23 mouse cellular contexts compared by ENCODE assay signal in the genomic region with DNA sequence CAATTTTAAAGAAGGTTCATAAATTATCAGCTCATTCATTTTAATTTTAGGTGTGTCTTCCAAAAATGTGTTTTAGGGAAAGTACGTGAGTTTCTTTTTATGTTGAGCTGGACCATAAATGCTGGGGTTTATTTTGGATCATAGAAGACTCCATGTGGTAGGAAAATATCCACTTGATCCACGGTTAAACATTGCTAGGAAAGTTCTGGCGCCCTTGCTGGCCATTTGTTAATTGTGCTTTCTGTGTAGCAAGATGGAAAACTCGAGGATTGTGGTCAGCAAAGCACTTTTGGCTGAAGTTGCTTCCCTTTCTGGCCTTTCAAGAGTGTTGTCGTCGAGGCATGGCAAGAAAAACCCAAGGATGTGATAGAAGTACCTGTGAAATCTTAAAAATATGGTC.
DNase-seq lines count a peak whose midpoint lies in the region; ATAC-seq and TF ChIP-seq lines count a peak whose summit lies in the region.
"Had no signal": no experiment of that assay in that cellular context is flagged by ENCODE, and none has a peak within 500 bp of the region (broad histone marks: within the 10 kb centered on the region; RNA-seq: fewer than 3 reads in every experiment).

No protein-coding gene starts in this region.

- no peak overlapping the region for H3K9ac ChIP-seq in kidney, embryonic 14.5 days (ENCODE audit: low read depth, low read length)
- no peak overlapping the region for H3K9ac ChIP-seq in midbrain, embryonic 11.5 days (ENCODE audit: low read length)
- no peak overlapping the region for H3K9ac ChIP-seq in midbrain, embryonic 15.5 days
- no peak overlapping the region for H3K9ac ChIP-seq in limb, embryonic 15.5 days
- H3K9ac ChIP-seq: embryonic facial prominence, embryonic 13.5 days; embryonic facial prominence, embryonic 15.5 days; forebrain, embryonic 13.5 days; forebrain, embryonic 15.5 days; forebrain, postnatal 0 days had no signal

- H3K4me3 ChIP-seq in kidney, adult 2 months (ENCODE audit: insufficient read depth, low read depth, low read length) = no peak overlapping the region
- no peak overlapping the region for H3K4me3 ChIP-seq in kidney, embryonic 14.5 days (ENCODE audit: low read length)
- H3K4me3 ChIP-seq in midbrain, embryonic 11.5 days (ENCODE audit: low read depth, low read length) = no peak overlapping the region
- H3K4me3 ChIP-seq in midbrain, embryonic 15.5 days = no peak overlapping the region
- no peak overlapping the region for H3K4me3 ChIP-seq in limb, embryonic 15.5 days
- H3K4me3 ChIP-seq: embryonic facial prominence, embryonic 13.5 days; embryonic facial prominence, embryonic 15.5 days; erythroblast, embryonic 14.5 days; forebrain, embryonic 13.5 days; forebrain, embryonic 15.5 days had no signal

- TF ChIP-seq POLR2A in kidney, adult 2 months (IDR thresholded peaks at IDR 0.05; ENCODE audit: low read depth, low read length) = no peak

- peaks cover 3% of the 10 kb centered on the region; the same call in 1 of the 2 replicates for H3K4me1 ChIP-seq in kidney, adult 2 months (ENCODE audit: control insufficient read depth, insufficient read depth, low read length)
- H3K4me1 ChIP-seq in kidney, embryonic 14.5 days (ENCODE audit: control insufficient read depth, insufficient read depth, low read length) = no peaks in the 10 kb centered on the region
- no peaks in the 10 kb centered on the region; the same call in 1 of the 2 replicates for H3K4me1 ChIP-seq in midbrain, embryonic 11.5 days (ENCODE audit: control insufficient read depth, insufficient read depth, low read length)
- peaks cover 3% of the 10 kb centered on the region; the same call in 1 of the 2 replicates for H3K4me1 ChIP-seq in midbrain, embryonic 15.5 days
- H3K4me1 ChIP-seq in limb, embryonic 15.5 days = peaks cover 20% of the 10 kb centered on the region; the same call in 1 of the 2 replicates

- no peak for TF ChIP-seq CTCF in kidney, adult 2 months (conservative IDR thresholded peaks at IDR 0.05; ENCODE audit: insufficient read depth, insufficient read length, low read depth, low read length)

- no peaks in the 10 kb centered on the region for H3K9me3 ChIP-seq in kidney, embryonic 14.5 days (ENCODE audit: control insufficient read depth, low read length)
- H3K9me3 ChIP-seq in midbrain, embryonic 11.5 days (ENCODE audit: control insufficient read depth, low read length) = no peaks in the 10 kb centered on the region
- no peaks in the 10 kb centered on the region for H3K9me3 ChIP-seq in midbrain, embryonic 15.5 days
- no peaks in the 10 kb centered on the region for H3K9me3 ChIP-seq in limb, embryonic 15.5 days
- H3K9me3 ChIP-seq: embryonic facial prominence, embryonic 13.5 days; embryonic facial prominence, embryonic 15.5 days; forebrain, embryonic 13.5 days; forebrain, embryonic 15.5 days had no signal

- no peaks in the 10 kb centered on the region for H3K27me3 ChIP-seq in kidney, adult 2 months (replicated peaks; ENCODE audit: control insufficient read depth, insufficient read depth, low read length)
- no peaks in the 10 kb centered on the region for H3K27me3 ChIP-seq in kidney, embryonic 14.5 days (ENCODE audit: control insufficient read depth, insufficient read depth, low read length)
- no peaks in the 10 kb centered on the region for H3K27me3 ChIP-seq in midbrain, embryonic 11.5 days (ENCODE audit: control insufficient read depth, insufficient read depth, low read length)
- no peaks in the 10 kb centered on the region for H3K27me3 ChIP-seq in midbrain, embryonic 15.5 days (replicated peaks)
- H3K27me3 ChIP-seq in limb, embryonic 15.5 days = no peaks in the 10 kb centered on the region
- H3K27me3 ChIP-seq: embryonic facial prominence, embryonic 13.5 days; embryonic facial prominence, embryonic 15.5 days; forebrain, embryonic 13.5 days; forebrain, embryonic 15.5 days had no signal

- 59% methylated on average over 6 of the region's 6 CpGs for WGBS in kidney, adult 2 months
- 77% methylated on average over 6 of the region's 6 CpGs for WGBS in kidney, embryonic 14.5 days
- 86% methylated on average over 6 of the region's 6 CpGs for WGBS in midbrain, embryonic 11.5 days
- WGBS in midbrain, embryonic 15.5 days = 79% methylated on average over 6 of the region's 6 CpGs
- 48% methylated on average over 6 of the region's 6 CpGs for WGBS in limb, embryonic 15.5 days

- DNase-seq in kidney, adult 2 months = peak; percentile 64
- DNase-seq in kidney, postnatal 4 days = no peak
- peak; percentile 29 to 47 for DNase-seq in kidney, postnatal 36 days
- peak; percentile 61 for DNase-seq in midbrain, embryonic 11.5 days (ENCODE audit: low spot score, missing footprints)
- no peak for DNase-seq in adrenal gland, postnatal 14 days
- DNase-seq: adrenal gland, adult 2 months; adrenal gland, postnatal 10 days; adrenal gland, postnatal 36 days; cerebellum, adult 18-20 months; cerebellum, adult 8-10 months; cerebellum, adult 9-11 months; cerebellum, postnatal 14 days; cerebellum, postnatal 36 days; embryo, embryonic 11 days; forebrain, postnatal 0 days had no signal

- no peaks in the 10 kb centered on the region for H3K36me3 ChIP-seq in kidney, adult 2 months (ENCODE audit: control insufficient read depth, insufficient read depth, low read length)
- peaks cover 4% of the 10 kb centered on the region; the same call in 1 of the 2 replicates for H3K36me3 ChIP-seq in kidney, embryonic 14.5 days (ENCODE audit: control insufficient read depth, insufficient read depth, low read length)
- H3K36me3 ChIP-seq in midbrain, embryonic 11.5 days (ENCODE audit: control insufficient read depth, insufficient read depth, low read length) = no peaks in the 10 kb centered on the region
- no peaks in the 10 kb centered on the region for H3K36me3 ChIP-seq in midbrain, embryonic 15.5 days (replicated peaks)
- no peaks in the 10 kb centered on the region for H3K36me3 ChIP-seq in limb, embryonic 15.5 days
- H3K36me3 ChIP-seq: embryonic facial prominence, embryonic 15.5 days; forebrain, embryonic 15.5 days had no signal

- ATAC-seq in kidney, embryonic 14.5 days (ENCODE audit: low FRiP score, low TSS enrichment) = no peak
- ATAC-seq in midbrain, embryonic 11.5 days (ENCODE audit: low FRiP score) = no peak
- ATAC-seq in midbrain, embryonic 15.5 days (replicated peaks) = no peak
- 0 out of 2 replicates have a peak, but pooled peaks have one; percentile 43 for ATAC-seq in limb, embryonic 15.5 days (ENCODE audit: insufficient number of reproducible peaks, low FRiP score, low TSS enrichment, low read depth)
- ATAC-seq: forebrain, embryonic 13.5 days; forebrain, embryonic 15.5 days; forebrain, postnatal 0 days had no signal

- no peak overlapping the region for H3K4me2 ChIP-seq in kidney, embryonic 14.5 days (replicated peaks; ENCODE audit: low read depth, low read length)
- no peak overlapping the region for H3K4me2 ChIP-seq in midbrain, embryonic 11.5 days
- H3K4me2 ChIP-seq in midbrain, embryonic 15.5 days = no peak overlapping the region
- H3K4me2 ChIP-seq in limb, embryonic 15.5 days = no peak overlapping the region
- H3K4me2 ChIP-seq: embryonic facial prominence, embryonic 13.5 days; embryonic facial prominence, embryonic 15.5 days; forebrain, embryonic 13.5 days; forebrain, embryonic 15.5 days had no signal

- H3K27ac ChIP-seq in kidney, adult 2 months (ENCODE audit: insufficient read depth, low read depth, low read length) = no peak overlapping the region
- no peak overlapping the region for H3K27ac ChIP-seq in kidney, embryonic 14.5 days (ENCODE audit: low read depth, low read length)
- H3K27ac ChIP-seq in midbrain, embryonic 11.5 days (ENCODE audit: low read depth, low read length) = no peak overlapping the region
- no peak overlapping the region for H3K27ac ChIP-seq in midbrain, embryonic 15.5 days
- H3K27ac ChIP-seq in limb, embryonic 15.5 days = peak overlapping the region; percentile 38; the same call in 1 of the 2 replicates
- H3K27ac ChIP-seq: embryonic facial prominence, embryonic 13.5 days; forebrain, embryonic 13.5 days; forebrain, embryonic 15.5 days had no signal

Comparison
In these comparisons a context has a peak if more than half of its experiments do, and no peak if none do; other contexts are left out.
1. DNase-seq: peak in kidney, adult 2 months (single experiment), kidney, postnatal 36 days (2 of 2) and midbrain, embryonic 11.5 days (single experiment); none in kidney, postnatal 4 days (0 of 2) and adrenal gland, postnatal 14 days (single experiment).